Mouse (Mus musculus) liver, embryonic 14.5 days (tissue): ENCODE data around the gene Siah1b.

ENCODE experiments used
- CTCF ChIP-seq: IDR thresholded peaks from 2 replicates; pipeline ENCODE4 v1.5.1; 2016; ENCODE audit warnings: antibody characterized with exemption, low read depth, control low read depth
- EP300 ChIP-seq: IDR thresholded peaks from 2 replicates; pipeline ENCODE4 v1.6.1; 2016; ENCODE audit warnings: antibody characterized with exemption, low read depth

- TF ChIP-seq CTCF (no peak), EP300 (no peak)
Observed at GRCm38 (mm10) chrX:164088582-164088981, 12.3 kb upstream of the Siah1b start, which contains the start of gene Cltrn.
